Mouse (Mus musculus): Measurements from ENCODE around the gene Ap5s1. TPM values are rescaled to one million over a fixed set of nuclear protein-coding genes. Genes with fewer than 3 reads are reported as not detected.

The Ap5s1 gene
- polyA plus RNA-seq, 1 experiment: 14.5 TPM

DNA sequence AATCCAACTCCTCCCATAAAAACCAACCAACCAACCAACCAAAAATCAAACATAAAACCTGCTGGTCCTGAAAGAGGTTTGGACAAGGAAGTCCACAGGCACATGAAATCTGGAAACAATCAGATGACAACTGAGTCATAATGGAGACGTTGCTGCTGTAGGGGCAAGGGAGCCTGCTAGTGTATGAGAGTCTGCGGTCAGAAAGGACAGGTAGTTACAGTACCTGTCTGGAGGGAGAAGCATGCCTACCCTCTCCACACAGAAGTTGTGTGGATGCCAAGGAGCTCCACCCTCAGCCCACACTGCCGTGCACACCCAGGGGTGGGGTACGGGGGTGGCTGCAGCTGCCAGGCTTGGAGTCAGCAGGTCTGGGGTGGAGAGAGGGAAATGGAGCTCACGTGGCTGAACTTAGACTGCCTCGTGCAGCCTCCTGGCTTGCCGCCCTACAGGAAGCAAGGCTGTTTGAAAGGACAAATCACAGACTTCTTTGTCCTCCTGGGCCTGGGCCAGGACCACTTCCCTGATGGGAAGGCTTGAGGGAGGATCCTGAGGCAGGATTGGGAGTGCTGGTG is 2.4 kb upstream of the Ap5s1 start:
- Histone ChIP-seq H3K4me1 (ENCODE audit: control insufficient read depth, insufficient read depth, low read length) (peaks cover 6% of the 10 kb centered on the region), H3K27ac (ENCODE audit: control insufficient read depth, insufficient read depth, low read depth, low read length, poor library complexity) (peak overlapping the region; percentile 50), H3K4me3 (replicated peaks; ENCODE audit: control insufficient read depth, low read depth, low read length) (peak overlapping the region; percentile 0)
- no peak for TF ChIP-seq CTCF (IDR thresholded peaks at IDR 0.05; ENCODE audit: control insufficient read depth, insufficient read depth, low read length)
- no peak; the same call in 1 of the 2 replicates for TF ChIP-seq POLR2A (IDR thresholded peaks at IDR 0.05; ENCODE audit: borderline replicate concordance, control insufficient read depth, low read depth, low read length)
- 9% methylated on average over 7 of the region's 7 CpGs for whole genome bisulfite sequencing

DNA sequence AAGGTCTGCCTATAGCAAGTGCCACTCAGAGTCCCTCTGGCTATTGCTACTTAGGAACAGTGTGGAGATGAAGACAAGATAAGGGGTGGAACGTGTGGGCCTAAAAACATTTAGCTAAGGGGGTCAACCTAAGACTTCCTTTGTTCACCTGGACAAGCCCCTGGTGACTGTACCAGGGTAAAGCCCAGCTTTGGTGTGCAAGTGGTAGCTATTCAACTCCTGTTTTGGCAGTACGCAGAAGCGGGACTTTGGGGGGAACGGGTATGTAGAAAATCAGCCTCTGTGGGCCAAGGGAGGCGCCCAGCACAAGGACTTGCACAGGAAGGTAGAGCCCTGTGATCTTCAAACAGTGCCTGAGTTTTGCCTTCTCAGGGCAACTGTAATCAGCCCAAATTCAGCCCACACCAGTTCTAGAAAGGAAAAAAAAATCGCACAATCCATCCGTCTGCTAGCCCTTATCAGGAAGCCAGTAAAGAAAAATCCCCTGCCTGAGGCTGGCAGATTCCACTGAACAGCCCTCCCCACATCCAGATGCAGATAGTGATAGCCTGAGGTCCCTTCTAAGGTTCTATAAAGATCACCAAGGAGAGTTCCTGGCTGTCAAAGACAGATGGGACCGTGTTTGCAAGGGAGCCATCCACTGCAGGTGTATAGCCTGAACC is 1.2 kb upstream of the Ap5s1 start:
- no peak for TF ChIP-seq POLR2A (IDR thresholded peaks at IDR 0.05; ENCODE audit: borderline replicate concordance, control insufficient read depth, low read depth, low read length)
- TF ChIP-seq CTCF (IDR thresholded peaks at IDR 0.05; ENCODE audit: control insufficient read depth, insufficient read depth, low read length): no peak
- Histone ChIP-seq H3K27ac (ENCODE audit: control insufficient read depth, insufficient read depth, low read depth, low read length, poor library complexity) (peak overlapping the region; percentile 69), H3K4me1 (ENCODE audit: control insufficient read depth, insufficient read depth, low read length) (peaks cover 6% of the 10 kb centered on the region), H3K4me3 (replicated peaks; ENCODE audit: control insufficient read depth, low read depth, low read length) (no peak overlapping the region)
- WGBS: 51% methylated on average over 8 of the region's 8 CpGs

DNA sequence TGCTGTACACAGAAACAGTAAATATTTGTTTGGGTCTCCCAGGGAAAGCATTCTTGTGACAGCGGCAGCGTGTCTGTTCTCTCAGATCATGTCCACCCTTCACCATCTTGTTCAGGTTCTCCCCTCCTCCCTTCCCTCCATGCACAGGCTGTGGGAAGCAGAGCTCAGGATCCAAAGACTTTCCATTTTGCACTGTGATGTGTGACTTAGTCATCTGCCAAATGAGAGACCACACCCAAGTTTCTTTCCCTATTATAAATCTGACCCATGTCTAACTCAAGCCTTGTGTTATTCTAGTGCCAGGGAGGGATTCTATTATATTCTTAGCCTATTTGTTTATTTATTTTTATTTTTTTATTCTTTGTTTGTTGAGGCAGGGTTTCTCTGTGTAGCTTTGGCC is 1.5 kb downstream of the Ap5s1 start:
- TF ChIP-seq POLR2A (IDR thresholded peaks at IDR 0.05; ENCODE audit: borderline replicate concordance, control insufficient read depth, low read depth, low read length) (no peak), CTCF (IDR thresholded peaks at IDR 0.05; ENCODE audit: control insufficient read depth, insufficient read depth, low read length) (no peak)
- WGBS: 97% methylated on average over 2 of the region's 2 CpGs
- Histone ChIP-seq H3K27ac (ENCODE audit: control insufficient read depth, insufficient read depth, low read depth, low read length, poor library complexity) (no peak overlapping the region), H3K4me3 (replicated peaks; ENCODE audit: control insufficient read depth, low read depth, low read length) (no peak overlapping the region), H3K4me1 (ENCODE audit: control insufficient read depth, insufficient read depth, low read length) (peaks cover 11% of the 10 kb centered on the region)

DNA sequence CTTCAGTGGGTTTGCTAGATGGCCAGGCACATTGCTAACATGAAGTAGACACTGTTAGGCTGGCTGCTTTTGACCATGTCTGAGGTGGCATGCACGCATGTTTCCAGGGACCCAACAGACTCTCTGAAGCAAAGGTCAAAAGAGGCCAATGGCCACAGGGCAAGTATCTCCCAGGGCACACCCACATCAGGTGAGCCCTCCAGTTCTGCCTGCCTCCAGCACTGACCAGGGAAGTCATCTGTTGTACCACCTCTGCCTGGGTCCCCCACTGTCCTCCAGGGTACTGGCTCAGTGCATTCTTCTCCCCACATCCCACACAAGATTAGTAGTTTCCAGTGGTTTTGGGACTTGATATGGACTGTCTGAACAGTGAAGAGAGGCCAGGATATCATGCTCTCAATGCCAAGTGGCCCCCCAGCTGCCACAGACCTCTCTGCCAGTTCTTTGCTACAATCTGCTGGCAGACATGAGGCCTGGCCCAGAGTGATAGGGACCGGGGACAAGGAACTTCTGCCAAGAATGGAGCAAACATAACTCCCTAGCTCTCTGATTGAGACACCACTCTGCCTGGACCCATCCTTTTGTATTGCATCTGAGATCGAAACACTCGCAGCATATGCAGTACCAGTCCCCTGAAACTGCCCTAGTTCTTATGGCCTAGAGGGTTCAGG is 2.4 kb downstream of the Ap5s1 start:
- Histone ChIP-seq H3K4me3 (replicated peaks; ENCODE audit: control insufficient read depth, low read depth, low read length) (no peak overlapping the region), H3K4me1 (ENCODE audit: control insufficient read depth, insufficient read depth, low read length) (peaks cover 11% of the 10 kb centered on the region), H3K27ac (ENCODE audit: control insufficient read depth, insufficient read depth, low read depth, low read length, poor library complexity) (peak overlapping the region; percentile 94)
- 50% methylated on average over 4 of the region's 4 CpGs for WGBS
- TF ChIP-seq CTCF (IDR thresholded peaks at IDR 0.05; ENCODE audit: control insufficient read depth, insufficient read depth, low read length) (no peak), POLR2A (IDR thresholded peaks at IDR 0.05; ENCODE audit: borderline replicate concordance, control insufficient read depth, low read depth, low read length) (no peak)

DNA sequence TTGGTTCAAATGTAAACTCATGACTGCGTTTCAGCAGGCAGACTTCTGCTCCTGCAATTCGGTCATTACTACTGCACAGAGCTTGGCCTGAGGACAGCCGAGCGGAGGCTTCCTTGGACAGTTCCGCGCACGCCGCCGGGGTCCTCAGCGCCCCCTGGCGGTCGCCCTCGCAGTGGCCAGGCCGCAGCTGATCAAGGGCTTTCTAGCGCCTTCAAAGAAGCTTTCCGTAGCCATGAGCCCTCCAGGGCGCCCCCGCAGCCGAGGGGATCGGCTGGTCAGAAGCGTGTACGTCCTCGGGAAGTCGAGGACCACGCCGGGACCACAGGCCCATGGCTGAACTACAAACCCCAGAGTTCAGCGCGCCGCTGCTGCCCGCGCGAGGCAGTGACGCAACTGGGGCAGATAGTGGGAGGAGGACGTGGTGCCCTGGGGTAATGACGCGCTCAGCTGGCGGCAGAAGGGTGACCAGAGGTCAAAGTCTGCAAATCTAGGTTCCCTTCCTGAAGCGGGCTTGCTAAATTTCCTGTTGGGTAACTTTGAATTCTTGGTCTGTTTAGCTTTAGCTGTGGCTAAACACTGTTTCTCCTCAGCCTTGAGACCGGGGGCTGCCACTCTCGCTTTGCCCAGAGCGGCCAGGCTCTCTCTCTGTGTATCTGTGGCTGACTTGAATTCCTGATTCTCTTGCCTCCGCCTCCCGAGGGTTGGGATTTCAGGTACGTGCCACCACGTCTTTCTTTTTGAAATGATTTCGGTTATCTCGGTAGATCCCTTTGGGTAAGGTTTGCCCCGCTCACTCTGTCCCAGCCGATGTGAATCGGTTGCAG is 3.3 kb downstream of the Ap5s1 start:
- peak; percentile 60 for TF ChIP-seq POLR2A (IDR thresholded peaks at IDR 0.05; ENCODE audit: borderline replicate concordance, control insufficient read depth, low read depth, low read length)
- TF ChIP-seq CTCF (IDR thresholded peaks at IDR 0.05; ENCODE audit: control insufficient read depth, insufficient read depth, low read length): peak; percentile 75
- under 1% methylated on average over 50 of the region's 50 CpGs for WGBS
- peak overlapping the region; percentile 81 for H3K4me3 ChIP-seq (replicated peaks; ENCODE audit: control insufficient read depth, low read depth, low read length)
- H3K4me1 ChIP-seq (ENCODE audit: control insufficient read depth, insufficient read depth, low read length): peaks cover 9% of the 10 kb centered on the region
- peak overlapping the region; percentile 94 for H3K27ac ChIP-seq (ENCODE audit: control insufficient read depth, insufficient read depth, low read depth, low read length, poor library complexity)

DNA sequence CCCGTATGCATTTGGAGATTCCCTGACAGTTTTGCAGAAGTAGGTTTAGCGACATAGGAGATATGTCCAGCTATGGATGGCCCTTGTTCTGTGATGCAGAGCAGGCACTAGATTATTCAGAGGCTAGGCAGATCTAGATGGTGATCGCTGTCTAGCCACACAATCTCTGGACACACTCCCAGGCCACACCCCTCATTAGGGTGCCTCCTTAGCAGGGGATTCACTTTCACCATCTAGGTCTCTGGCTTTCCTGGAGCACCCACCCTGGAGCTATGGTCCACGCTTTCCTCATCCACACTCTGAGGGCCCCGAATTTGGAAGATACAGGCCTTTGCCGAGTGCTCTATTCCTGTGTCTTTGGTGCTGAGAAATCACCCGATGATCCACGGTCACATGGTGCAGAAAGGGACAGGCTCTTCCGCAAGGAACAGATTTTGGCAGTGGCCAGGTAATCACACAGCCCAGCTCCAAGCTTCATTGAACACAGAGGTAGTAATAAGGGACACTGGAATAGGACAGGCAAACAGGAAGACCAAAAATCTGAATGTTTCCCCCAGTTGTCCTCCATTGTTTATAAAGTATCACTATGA is 4.2 kb downstream of the Ap5s1 start:
- Histone ChIP-seq H3K27ac (ENCODE audit: control insufficient read depth, insufficient read depth, low read depth, low read length, poor library complexity) (peak overlapping the region; percentile 7; the same call in 1 of the 2 replicates), H3K4me3 (replicated peaks; ENCODE audit: control insufficient read depth, low read depth, low read length) (peak overlapping the region; percentile 81), H3K4me1 (ENCODE audit: control insufficient read depth, insufficient read depth, low read length) (peaks cover 9% of the 10 kb centered on the region)
- WGBS: 55% methylated on average over 9 of the region's 9 CpGs
- TF ChIP-seq POLR2A (IDR thresholded peaks at IDR 0.05; ENCODE audit: borderline replicate concordance, control insufficient read depth, low read depth, low read length) (no peak), CTCF (IDR thresholded peaks at IDR 0.05; ENCODE audit: control insufficient read depth, insufficient read depth, low read length) (no peak)

DNA sequence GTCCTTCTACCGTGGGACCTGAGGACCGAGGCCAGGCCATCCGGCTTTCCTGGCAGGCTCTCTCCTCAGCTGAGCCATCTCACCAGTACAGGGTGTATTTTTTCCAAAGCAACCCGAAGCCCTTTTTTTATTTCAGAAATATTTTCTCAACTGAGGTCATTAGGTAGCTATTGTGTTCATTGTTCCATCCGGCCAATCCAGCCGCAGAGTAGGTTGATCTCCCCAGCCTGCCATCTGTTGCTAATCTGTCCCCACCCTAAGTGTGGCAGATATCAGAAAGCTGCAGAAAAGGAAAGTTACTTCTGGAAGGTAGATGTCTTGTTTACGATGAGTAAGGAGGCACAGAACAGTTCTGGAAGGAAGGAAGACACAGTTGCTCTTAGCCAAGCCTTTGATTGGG is 6.9 kb downstream of the Ap5s1 start:
- no peak for TF ChIP-seq POLR2A (IDR thresholded peaks at IDR 0.05; ENCODE audit: borderline replicate concordance, control insufficient read depth, low read depth, low read length)
- no peak for TF ChIP-seq CTCF (IDR thresholded peaks at IDR 0.05; ENCODE audit: control insufficient read depth, insufficient read depth, low read length)
- no peak overlapping the region for H3K4me3 ChIP-seq (replicated peaks; ENCODE audit: control insufficient read depth, low read depth, low read length)
- WGBS: 66% methylated on average over 7 of the region's 7 CpGs
- peaks cover 7% of the 10 kb centered on the region; the same call in 1 of the 2 replicates for H3K4me1 ChIP-seq (ENCODE audit: control insufficient read depth, insufficient read depth, low read length)
- H3K27ac ChIP-seq (ENCODE audit: control insufficient read depth, insufficient read depth, low read depth, low read length, poor library complexity): peak overlapping the region; percentile 25

Measured in bone marrow, adult 2 months (tissue).